Mouse (Mus musculus) yolk sac, embryonic 10.5 days (tissue): ENCODE results near the gene Hhat.

Experiments
- DNase-seq: peaks from one replicate; pipeline ENCODE4 v3.0.0-alpha.2; 2017; ENCODE audit warnings: low spot score

The Hhat gene

DNA sequence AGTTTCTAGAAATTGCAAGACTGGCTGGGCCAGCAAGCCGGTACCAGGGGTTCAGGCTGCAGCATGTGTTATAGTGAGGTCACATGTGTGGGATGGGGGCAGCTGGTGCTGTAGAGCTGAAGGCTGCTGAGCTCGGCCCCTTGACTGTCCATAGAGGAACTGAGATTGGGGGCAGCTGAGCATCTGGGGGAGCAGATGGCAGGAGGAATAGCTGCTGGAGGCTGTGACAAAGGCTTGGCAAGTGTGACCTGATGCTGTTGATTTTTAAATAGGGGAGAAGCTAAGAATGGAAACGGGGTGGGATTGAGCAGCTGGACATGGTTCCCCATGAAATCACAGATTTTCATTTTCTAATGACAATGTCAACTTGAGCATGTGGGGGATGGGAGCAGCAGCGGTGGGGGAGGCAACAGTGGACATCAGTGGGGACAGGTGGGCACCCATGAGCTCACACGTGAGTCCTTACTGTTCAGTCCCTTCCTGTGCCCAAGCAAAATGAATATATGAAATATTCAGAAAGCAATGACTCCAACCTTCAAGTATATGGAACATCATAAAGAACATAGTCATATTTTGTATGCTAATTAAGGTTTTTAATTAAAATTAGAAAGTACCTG lies 212.9 kb downstream of the Hhat start:
- DNase-seq = no peak

DNA sequence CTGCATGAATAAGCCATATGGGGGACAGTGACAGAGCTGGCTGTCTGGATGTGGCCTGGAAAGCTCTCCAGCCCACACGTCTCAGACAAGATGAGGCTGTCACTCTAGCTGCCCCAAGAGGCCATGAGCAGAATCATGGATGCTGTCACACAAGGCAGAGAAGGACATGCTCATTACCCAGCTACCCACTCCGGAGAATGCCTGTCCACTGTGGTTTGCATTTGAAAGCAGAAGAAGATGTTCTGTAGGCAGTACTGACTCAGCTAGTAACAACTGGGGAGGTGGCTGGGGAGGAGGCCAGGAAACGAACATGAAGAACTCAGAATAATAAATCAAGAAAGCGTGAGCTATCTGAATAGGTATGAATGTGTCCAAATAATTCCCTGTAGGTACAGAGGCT lies 215.5 kb downstream of the Hhat start:
- DNase-seq = no peak

DNA sequence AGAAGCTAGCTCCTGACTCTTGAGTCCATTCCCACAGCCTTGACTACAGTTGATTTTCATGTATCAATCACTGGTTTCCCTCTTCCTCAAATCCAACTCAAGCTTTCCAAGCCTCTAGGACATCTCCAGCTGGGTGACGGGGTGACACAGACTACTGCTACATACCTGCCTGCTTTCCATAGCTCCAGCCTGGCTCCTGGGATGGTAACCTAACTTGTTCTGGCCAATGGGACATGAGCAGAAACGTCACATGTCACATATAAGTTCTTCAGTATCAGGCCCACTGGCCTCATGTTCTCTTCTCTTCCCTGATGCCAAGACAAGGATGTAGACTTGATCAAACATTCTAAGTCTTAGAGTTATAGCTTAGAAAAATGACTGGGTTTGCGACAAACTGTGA lies 220.5 kb downstream of the Hhat start:
- DNase-seq = no peak

DNA sequence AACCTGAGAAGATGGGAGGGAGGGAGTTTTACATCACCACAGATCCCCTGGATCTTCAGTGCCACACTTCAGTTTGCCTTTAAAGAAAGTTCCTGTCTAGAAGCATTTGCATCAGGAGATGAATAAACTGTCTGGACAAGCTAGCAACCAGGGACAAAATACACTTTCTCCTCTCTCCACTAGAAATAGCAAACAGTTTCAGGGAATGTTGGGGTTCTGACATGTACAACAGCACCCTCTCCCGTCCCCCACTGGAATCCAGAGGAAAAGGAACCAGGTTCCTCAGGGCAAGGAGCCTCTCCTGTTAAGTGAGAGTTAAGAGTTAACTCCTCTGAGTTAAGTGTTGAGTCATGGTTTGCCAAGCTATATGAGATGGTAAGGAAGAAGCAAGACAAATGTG lies 224.2 kb downstream of the Hhat start:
- no peak for DNase-seq

DNA sequence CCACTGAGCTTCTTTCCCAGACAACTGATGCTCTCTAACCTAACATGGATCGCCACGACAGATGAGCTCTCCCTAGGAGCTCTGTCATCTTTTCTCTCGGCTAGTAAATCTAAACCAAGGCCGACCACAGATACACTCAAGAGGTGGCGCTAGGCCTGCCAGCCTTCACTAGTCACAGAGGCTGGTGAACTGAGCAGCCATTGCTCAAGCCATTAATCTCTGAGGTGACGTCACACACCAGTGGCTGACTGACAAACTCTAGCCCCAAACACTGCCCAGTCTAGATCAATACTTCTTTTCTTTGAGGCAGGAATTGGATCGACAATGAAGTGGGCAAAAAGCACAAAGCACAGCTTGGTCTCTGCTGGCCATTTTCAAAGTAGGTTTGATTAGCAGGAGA lies 226.1 kb downstream of the Hhat start:
- no peak for DNase-seq

DNA sequence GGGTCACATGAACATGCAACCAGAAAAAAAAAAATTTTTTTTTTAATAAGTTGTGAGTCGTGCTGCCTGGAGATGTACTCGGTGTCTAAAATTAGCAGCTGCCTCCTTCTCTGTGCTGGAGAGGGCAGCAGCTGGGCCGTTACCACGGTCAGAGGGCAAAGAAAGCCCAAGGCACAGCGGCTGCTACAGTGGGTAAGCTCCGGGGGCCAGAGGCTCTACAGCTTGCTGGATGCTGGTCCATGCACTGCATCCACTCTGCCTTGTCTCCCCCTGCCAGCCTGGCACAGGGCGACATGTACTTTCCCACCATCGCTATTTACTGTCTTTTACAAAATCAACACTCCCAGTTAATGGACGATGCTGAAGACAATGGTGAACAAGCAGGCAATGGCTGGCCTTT lies 226.9 kb downstream of the Hhat start:
- DNase-seq = no peak

DNA sequence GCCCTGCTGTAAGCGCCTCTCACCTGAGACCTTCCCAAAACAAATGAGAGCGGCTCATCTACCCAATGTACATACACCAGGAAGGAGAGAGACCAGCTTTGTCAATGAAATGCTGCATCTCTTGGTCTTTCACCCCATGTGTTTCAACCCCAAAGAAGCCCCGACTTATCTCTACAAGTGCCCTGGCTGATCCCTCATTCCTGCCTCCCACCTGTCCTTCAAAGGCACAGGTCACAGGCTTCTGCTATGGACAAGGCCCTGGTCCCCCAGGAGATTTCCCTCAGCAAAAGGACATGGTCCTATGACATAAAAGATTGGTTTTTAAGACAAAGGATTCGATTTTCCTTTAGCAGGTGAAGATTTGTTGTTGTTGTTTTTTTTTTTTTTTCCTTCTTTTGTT lies 227.3 kb downstream of the Hhat start:
- no peak for DNase-seq

DNA sequence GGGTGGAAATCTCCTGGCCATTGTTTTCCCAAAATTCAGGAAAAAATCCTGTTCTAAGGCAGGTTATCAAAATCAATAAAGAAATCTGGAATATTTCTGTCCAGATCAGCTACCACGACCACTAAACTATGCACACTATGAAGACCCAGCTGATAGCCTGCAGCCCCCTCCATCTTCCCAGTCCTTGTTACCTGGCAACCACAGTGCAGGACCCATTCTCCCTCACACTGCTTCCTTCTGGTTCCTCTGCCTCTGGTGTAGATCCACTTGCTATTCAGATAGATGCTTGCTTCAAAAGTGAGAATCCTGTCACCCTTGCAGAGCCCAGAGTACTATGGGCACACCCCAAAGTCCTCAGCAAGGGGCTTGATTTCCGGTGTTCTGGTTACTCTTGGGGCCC lies 228.9 kb downstream of the Hhat start:
- DNase-seq = no peak

DNA sequence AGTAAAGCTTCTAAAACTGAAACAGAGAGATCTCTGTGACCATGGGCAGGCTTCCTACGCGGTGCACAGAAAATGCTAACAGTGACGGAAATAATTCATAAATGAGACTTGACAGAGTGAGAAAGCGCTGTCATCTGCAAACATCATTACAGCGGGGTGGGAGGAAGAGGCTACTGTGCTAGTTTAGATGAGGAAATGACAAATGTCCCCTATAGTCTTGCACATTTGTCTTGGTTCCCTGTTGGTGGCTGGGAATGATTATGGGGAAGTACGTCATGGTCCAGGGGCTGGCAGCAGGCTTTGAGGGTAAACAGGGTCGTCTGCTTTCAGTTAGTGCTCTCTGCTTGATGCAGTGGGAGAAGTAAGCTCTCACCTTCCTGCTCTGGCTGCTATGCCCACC lies 233.9 kb downstream of the Hhat start:
- DNase-seq = no peak

DNA sequence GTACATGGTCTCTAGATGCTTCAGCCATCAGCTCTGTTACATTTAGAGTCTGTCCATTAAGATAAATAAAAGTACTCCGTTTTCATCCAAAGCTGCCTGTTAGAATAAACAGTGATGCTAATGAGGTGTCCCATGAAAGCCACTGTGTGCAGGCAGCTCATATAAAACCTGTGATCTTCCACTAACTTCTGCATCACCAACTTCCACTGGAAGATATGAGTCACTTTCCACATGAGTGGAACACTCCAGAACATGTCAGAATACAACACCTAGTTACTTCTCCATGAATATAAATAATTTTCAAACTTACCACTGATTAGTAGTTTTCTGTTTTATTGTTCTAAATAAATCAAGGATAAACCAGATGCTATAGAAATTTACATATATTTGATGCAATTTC lies 234.6 kb downstream of the Hhat start:
- DNase-seq = no peak

DNA sequence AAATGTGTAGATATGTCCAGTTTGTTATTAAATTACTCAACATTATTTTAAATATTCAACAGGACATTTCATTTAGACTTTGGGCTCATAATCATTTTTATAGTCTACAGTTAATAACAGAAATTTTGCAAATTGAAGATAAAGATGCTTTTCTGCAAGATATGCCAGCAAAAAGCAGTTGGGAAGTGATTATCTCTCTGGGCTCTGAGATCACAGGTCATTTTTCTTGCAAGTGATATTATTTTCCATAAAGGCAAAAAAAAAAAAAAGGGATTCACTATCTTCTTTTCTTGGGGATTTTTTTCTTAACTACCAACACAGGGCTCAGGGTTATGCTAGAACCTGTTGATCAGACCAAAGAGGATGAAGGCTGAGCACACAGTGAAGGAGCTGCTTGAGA lies 238.0 kb downstream of the Hhat start:
- no peak for DNase-seq

DNA sequence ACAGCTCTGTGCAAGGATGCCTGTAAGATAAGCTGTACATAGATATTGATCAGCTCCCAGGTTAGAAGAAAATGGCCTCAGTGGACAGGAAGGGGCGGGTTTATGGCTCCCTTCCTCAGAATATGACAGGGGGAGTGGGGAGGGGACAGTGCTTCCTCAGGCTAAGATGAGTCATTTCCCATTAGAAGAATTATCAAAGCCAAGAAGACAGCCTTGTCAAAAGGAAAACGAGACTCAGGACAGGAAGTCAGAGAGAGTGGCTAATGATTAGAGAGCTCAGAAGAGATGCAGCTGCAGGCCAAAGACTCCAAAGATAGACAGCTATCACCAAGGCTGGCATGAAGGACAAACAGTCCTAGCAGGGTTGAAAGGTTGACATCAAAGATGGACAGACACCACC lies 238.8 kb downstream of the Hhat start:
- no peak for DNase-seq

DNA sequence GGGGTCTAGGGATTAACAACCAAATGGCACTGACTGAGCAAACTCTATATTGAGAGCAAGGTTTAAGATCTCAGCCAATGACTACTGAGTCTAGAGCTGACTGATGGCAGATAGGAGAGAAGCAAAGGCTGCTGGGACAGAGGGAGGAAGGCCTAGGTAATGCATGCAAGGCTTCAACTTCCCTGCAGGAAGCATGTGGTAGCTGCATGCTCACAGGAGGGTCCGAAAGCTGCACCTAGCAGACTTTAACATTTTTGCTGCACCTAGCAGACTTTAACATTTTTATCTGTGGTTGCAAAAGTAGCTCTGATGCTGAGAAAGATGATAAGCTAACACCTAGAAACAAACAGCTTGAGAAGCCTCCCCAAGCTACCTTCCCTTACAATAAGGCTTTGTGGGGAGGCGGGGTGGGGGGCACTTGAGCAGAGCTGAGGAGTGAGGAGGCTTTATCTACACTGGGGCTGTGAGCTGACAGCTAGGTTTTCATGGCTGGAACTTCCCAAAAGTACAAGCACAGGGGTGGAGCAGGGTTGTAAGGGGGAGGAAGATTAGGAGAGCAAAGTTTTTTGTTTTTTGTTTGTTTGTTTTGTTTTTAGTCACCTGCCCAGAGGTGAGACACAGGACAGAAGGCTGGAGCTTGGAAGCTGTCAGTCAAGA lies 239.4 kb downstream of the Hhat start:
- no peak for DNase-seq

DNA sequence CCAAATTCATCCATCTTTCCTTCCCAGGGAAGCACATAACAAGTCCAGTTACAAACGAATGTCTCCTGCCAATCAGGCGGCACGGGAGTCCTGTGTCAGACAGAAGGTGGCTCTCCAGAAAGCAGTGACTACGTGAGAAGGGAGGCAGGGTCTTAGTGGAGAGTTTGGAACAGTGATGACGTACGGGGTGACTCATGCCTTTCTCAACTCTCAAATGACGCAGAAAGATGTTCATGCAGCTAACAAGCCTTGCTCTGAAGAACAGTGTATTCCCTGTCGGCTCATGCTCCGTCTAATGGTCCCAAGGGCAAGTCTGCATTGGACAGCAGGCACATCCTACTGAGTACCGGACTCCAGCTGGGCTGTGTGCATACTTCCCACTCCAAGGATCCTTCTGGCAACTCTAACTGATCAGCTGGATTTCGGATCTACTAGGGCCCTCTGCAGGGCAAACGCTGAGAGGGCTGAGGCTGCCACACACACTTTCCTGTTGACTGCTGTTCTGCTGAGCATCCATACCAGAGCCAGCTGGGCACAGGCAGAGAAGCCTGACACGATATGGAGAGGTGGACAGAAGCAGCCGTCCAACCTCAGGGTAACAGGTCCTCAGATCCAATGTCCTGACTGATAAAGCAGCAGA lies 245.2 kb downstream of the Hhat start:
- no peak for DNase-seq

DNA sequence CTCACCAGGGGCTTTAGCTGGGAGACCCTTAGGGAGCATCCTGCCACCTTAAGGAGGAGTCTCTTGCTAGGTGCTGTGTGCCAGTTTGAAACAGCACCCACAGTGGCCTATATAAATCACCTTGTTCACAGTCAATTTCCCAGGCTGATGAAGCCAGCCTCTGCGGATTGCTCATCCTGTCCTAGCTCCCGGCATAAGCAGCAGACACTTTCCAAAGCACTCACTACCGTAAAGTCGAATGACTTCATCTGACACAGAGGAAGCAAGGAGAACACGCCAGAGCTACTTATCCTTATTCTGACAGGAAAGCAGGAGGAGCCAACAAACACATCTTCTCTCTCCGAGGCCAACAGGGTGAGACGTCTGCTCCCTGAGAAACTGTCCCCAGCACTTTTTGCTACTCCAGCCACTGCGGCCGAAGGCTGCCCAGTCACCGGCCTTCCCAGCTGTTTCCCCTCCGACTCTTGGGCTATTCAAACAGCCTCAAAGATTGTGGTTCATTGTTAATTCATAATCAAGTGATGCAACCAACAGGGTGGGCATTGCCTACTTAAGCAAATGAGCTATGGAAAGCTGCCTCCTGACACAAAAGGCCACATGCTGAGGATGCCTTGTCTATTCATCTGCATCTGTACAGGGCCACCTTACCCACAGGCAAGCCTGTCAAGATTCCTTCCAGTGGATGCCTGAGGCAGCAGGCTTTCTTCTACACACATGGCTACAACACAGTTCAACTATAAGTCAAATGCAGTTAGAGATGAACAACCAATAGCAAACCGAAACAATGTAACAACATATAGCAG lies 248.4 kb downstream of the Hhat start:
- no peak for DNase-seq

DNA sequence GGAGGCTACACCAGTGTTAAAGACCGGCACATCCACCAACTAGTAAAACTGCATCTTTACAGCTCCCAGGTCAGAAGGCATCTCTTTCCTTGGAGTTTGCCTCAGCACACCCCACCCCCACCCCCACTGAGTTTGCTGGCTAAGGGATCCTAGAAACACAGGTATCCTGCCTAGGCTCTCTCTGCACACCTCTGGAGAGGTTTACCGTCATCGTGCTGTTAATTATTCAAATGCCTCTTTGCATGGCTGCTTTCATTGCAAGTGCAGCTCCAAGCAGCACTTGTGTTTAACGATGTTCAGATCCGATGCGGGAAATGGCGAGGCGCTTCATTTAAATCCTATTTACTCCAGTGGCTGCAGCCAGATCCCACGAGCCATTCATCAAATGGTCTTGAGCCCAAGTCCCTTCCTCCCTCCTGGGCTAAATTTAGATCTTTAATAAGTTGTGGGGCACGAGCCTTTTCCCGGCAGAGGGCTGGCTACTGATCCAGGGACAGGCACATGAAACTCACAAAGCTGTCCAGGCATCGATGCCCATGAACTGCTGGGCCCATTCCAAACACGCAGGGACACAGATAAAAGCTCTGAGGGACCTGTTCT lies 250.1 kb downstream of the Hhat start:
- DNase-seq = no peak

DNA sequence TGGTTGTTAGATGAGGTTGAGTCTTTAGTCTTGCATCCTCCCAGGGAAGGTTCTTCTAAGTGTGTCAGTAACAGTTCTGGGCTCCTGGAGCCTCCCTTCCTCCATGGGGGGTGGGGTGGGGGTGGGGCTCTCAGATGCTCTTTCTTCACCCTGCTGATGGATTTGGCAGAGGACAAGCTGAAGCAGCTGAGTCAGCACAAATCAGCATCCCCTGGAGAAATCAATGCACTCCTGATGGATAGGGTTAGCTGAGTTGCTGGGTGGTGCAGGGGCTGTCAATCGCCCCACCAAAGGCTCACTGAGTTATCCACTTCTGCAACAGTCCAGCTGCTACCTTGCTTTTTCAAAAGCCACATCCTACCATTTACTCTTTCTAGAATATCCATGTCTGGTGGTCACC lies 251.3 kb downstream of the Hhat start:
- DNase-seq = no peak

DNA sequence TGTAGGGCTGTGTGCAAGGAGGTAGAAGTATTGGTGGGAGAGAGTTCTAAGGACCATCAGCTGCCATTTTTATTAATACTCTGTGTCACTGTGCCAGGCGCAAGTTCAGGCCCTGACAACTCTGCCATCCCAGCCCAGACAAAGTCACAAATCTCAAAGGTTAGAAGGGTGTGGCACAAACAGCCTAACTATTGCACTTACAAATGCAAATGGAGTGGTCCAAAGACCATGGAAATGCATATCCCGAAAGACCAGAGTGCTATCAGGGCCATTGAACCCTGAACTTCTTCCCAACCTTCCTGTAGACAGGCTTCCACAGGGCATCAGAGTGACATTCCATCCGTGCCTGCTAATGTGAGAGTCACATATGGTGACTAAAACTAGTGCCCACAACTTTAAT lies 255.7 kb downstream of the Hhat start:
- DNase-seq = no peak

DNA sequence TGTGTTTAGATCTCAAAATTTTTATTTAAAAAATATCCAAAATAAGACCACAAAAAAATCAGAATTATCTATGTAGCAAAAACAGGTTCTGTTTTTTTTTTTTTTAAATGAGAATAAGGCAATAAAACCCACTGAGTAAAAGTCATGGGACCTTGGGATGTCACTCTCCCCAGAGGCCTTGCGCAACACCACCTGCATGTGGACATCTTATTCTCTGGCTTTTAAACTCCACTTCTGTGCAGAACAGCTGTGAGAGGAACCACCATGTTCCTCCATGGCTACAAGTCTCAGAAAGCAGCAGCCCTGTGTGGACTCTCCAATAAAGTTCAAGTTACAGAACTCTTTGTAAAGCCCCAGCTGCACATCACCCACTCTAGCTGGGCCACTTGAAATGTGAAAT lies 258.2 kb downstream of the Hhat start:
- DNase-seq = no peak

DNA sequence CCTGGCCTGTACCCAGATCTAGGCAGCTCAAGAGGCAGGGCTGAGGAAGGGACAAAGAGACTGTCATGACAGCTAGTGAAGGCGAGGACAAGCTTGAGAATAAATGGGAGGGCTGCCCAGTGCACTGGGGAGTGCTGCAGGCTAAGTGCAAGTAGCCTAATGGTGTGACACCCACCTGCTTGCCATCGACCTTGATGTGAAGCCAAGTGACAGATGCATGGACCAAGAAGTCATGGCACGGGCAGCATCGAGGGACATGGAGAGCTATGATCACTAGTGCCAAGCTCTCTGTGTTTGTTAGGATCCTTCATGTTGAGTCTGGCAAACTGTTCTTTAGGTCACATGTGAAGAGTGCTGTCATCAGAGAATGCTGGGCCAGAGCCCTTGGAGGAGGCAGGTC lies 267.4 kb downstream of the Hhat start:
- DNase-seq = no peak

DNA sequence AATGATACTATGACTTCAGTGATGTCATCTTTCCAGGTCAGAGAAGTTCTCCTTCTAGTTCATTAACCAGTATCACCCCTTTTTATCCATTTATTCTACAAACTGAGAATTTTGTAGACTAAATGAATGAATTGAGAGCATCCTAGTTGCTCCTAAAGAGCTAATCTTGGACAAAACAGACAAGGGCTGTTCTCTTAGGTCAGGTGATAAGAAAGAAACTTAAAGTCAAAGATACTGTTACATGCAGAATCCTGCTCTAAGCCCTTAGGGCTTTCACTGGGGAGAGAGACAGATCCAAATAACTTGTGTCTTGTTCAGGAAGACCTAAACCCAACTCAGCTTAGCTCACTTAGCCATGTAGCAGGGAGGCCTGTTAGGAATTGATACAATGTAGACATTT lies 268.2 kb downstream of the Hhat start:
- no peak for DNase-seq

DNA sequence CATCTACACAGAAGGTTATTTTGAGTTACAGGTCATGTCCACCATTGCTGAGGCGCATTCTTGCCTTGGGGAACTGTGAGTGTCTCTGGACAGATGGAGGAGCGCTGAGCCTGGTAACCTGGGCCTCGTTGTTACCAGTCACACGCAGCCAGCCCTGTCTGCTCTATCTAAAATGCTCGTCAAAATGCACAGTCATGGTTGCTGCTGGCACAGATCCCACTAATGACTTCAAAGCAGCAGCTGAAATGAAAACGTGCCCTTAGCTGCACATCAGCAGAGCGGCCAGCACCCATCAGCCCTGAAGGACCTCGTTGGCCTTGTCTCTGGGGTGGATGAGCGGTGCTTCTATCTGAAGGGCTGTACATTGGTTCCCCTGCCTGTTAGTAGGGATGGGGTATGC lies 269.0 kb downstream of the Hhat start:
- no peak for DNase-seq

DNA sequence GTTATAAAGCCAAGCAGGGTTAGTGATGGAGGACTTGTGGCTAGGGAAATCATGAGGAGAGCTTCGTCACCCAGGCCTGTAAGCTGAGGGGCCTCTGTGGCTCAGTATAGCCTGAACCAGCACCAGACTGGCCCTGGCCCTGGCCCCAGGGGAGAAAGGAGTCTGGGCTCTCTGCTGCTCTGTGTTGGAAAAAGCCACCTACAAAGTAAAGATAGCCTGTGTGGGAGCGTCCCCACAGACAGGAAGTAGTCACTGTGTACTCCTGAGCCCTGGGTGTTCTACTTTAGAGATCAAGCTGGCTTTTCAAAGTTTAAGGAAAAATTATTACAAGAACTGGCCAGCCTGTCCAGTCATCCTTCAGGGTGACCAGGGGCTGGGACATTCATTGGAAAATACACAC lies 273.5 kb downstream of the Hhat start:
- DNase-seq = no peak
